Mouse (Mus musculus): ENCODE measurements around the gene Doxl2.
"Not testable (repeated sequence)": the region's sequence is repeated elsewhere in the genome, so short reads cannot be mapped to it uniquely, and the experiment has no call there.

Gene Doxl2

GRCm38 (mm10) chr6:48974663-48975062 is at the start of gene Doxl2:
Gene Doxl2 (plus strand): TSS chr6:48974963.
- no peak for DNase-seq (ENCODE audit: low spot score)

- no peak for DNase-seq (ENCODE audit: low spot score)
These were observed 45.2 kb upstream of the Doxl2 start, which contains the start of gene 1600015I10Rik for GRCm38 (mm10) chr6:48929595-48929994. Gene 1600015I10Rik (plus strand): TSS chr6:48929895.

- DNase-seq (ENCODE audit: low spot score), result no peak
These were observed 25.2 kb upstream of the Doxl2 start for GRCm38 (mm10) chr6:48949596-48949995.

- DNase-seq (ENCODE audit: low spot score), result no peak
These were observed 24.1 kb upstream of the Doxl2 start for GRCm38 (mm10) chr6:48950676-48951075.

- no peak for DNase-seq (ENCODE audit: low spot score)
These were observed 23.1 kb upstream of the Doxl2 start for GRCm38 (mm10) chr6:48951630-48952029.

GRCm38 (mm10) chr6:48953220-48953619 is 21.5 kb upstream of the Doxl2 start:
- no peak for DNase-seq (ENCODE audit: low spot score)

GRCm38 (mm10) chr6:48954211-48954610 is 20.6 kb upstream of the Doxl2 start:
- DNase-seq (ENCODE audit: low spot score), result no peak

GRCm38 (mm10) chr6:48954946-48955345 is 19.8 kb upstream of the Doxl2 start:
- no peak for DNase-seq (ENCODE audit: low spot score)

- DNase-seq (ENCODE audit: low spot score), result no peak
These were observed 18.0 kb upstream of the Doxl2 start for GRCm38 (mm10) chr6:48956785-48957184.

GRCm38 (mm10) chr6:48958053-48958452 is 16.7 kb upstream of the Doxl2 start:
- DNase-seq (ENCODE audit: low spot score), result no peak

GRCm38 (mm10) chr6:48959151-48959550 is 15.6 kb upstream of the Doxl2 start:
- DNase-seq (ENCODE audit: low spot score), result not testable (repeated sequence)

- not testable (repeated sequence) for DNase-seq (ENCODE audit: low spot score)
These were observed 8.1 kb upstream of the Doxl2 start for GRCm38 (mm10) chr6:48966696-48967095.

- no peak for DNase-seq (ENCODE audit: low spot score)
These were observed 6.9 kb upstream of the Doxl2 start for GRCm38 (mm10) chr6:48967868-48968267.

- DNase-seq (ENCODE audit: low spot score), result no peak
These were observed 4.9 kb downstream of the Doxl2 start for GRCm38 (mm10) chr6:48979616-48980015.

GRCm38 (mm10) chr6:48982305-48982704 is 7.5 kb downstream of the Doxl2 start:
- no peak for DNase-seq (ENCODE audit: low spot score)

- no peak for DNase-seq (ENCODE audit: low spot score)
These were observed 11.8 kb downstream of the Doxl2 start, which contains the start of gene Svs1 for GRCm38 (mm10) chr6:48986444-48986990. Gene Svs1 (plus strand): TSS chr6:48986861.

GRCm38 (mm10) chr6:48989971-48990370 is 15.2 kb downstream of the Doxl2 start:
- no peak for DNase-seq (ENCODE audit: low spot score)

GRCm38 (mm10) chr6:48991991-48992390 is 17.2 kb downstream of the Doxl2 start:
- no peak for DNase-seq (ENCODE audit: low spot score)

GRCm38 (mm10) chr6:48998186-48998585 is 23.4 kb downstream of the Doxl2 start:
- no peak for DNase-seq (ENCODE audit: low spot score)

GRCm38 (mm10) chr6:48998796-48999195 is 24.0 kb downstream of the Doxl2 start:
- DNase-seq (ENCODE audit: low spot score), result no peak

GRCm38 (mm10) chr6:49003381-49003780 is 28.6 kb downstream of the Doxl2 start:
- no peak for DNase-seq (ENCODE audit: low spot score)

- DNase-seq (ENCODE audit: low spot score), result peak; percentile 47
These were observed 33.2 kb downstream of the Doxl2 start for GRCm38 (mm10) chr6:49007981-49008380.

GRCm38 (mm10) chr6:49008420-49009160 is 33.8 kb downstream of the Doxl2 start:
- no peak for DNase-seq (ENCODE audit: low spot score)

- DNase-seq (ENCODE audit: low spot score), result no peak
These were observed 34.4 kb downstream of the Doxl2 start for GRCm38 (mm10) chr6:49009161-49009555.

All from c-Kit-positive CD71-positive TER-119-positive erythroid progenitor cells, embryonic 14.5 days (primary cell).